Mouse (Mus musculus) B cell, adult 2 months (primary cell): ENCODE measurements around the gene Nes.

Experiments
- DNase-seq, 2 experiments: peaks; one replicate each; pipeline ENCODE4 v3.0.0; 2022

Nes gene

GRCm38 (mm10) chr3:88023192-88024074 is 52.6 kb downstream of the Nes start:
- DNase-seq = no peak

- no peak for DNase-seq
These were observed 55.9 kb downstream of the Nes start for GRCm38 (mm10) chr3:88026823-88027222.

GRCm38 (mm10) chr3:88027434-88028186 is 56.7 kb downstream of the Nes start, which contains the start of gene Hapln2:
TSS of gene Hapln2 (minus strand) at chr3:88027583.
- peak; percentile 25 to 31 for DNase-seq
